Mouse (Mus musculus) hindbrain, postnatal 0 days (tissue): ENCODE measurements at regions not wholly inside any gene's neighbourhood (a gene's known extent, or its start where the extent isn't known, plus 50 kb on each side); places are given as distances from the start of the nearest gene placed in this dataset.

Experiments
- ATAC-seq: fragments of 200-750 bp; cut with Nextera tagmentation; 2 replicates; pipeline ENCODE4 v1.8.0; 2017; ENCODE audit warnings: mild to moderate bottlenecking, moderate TSS enrichment, moderate library complexity
- DNase-seq: peaks from one replicate; pipeline ENCODE4 v3.0.0-alpha.2; 2015; ENCODE audit warnings: low spot score
- H3K27ac ChIP-seq: fragments of 300-500 bp; sonication (generic); 2 replicates; pipeline ENCODE4 v1.5.1; 2014; ENCODE audit warnings: mild to moderate bottlenecking
- H3K27me3 ChIP-seq: fragments of 300-500 bp; sonication (generic); 2 replicates; pipeline ENCODE4 v1.6.1; 2014; ENCODE audit warnings: low read length, mixed read lengths; ENCODE audit not compliant: insufficient read depth
- H3K36me3 ChIP-seq: fragments of 300-500 bp; sonication (generic); 2 replicates; pipeline ENCODE4 v1.6.1; 2014; ENCODE audit warnings: low read length, mixed read lengths; ENCODE audit not compliant: insufficient read depth
- H3K4me1 ChIP-seq: fragments of 300-500 bp; sonication (generic); 2 replicates; pipeline ENCODE4 v1.6.1; 2014; ENCODE audit warnings: antibody characterized with exemption, low read length, mixed read lengths; ENCODE audit not compliant: insufficient read depth
- H3K4me2 ChIP-seq: fragments of 300-500 bp; sonication (generic); 2 replicates; pipeline ENCODE4 v1.6.1; 2014; ENCODE audit warnings: low read depth, mild to moderate bottlenecking, low read length, moderate library complexity, mixed read lengths
- H3K4me3 ChIP-seq: fragments of 300-500 bp; sonication (generic); 2 replicates; pipeline ENCODE4 v1.5.1; 2014; ENCODE audit warnings: low read length
- H3K9ac ChIP-seq: fragments of 300-500 bp; sonication (generic); replicated peaks from 2 replicates; pipeline ENCODE4 v1.6.1; 2014; ENCODE audit warnings: mild to moderate bottlenecking, low read length, moderate library complexity, mixed read lengths
- H3K9me3 ChIP-seq: fragments of 300-500 bp; sonication (generic); 2 replicates; pipeline ENCODE4 v1.6.1; 2016; ENCODE audit warnings: low read length, mixed read lengths
- CTCF ChIP-seq: IDR thresholded peaks from 2 replicates; pipeline ENCODE4 v1.5.1; 2016; ENCODE audit warnings: antibody characterized with exemption, control low read depth, low read depth
- WGBS: fragments of 180-500 bp; shearing (Covaris S2); extraction: QIAGEN DNeasy Blood & Tissue Kit; methylation state at CpG from one replicate; pipeline ENCODE4 v1.1.7; 2014; 5-methylcytosine and 5-hydroxymethylcytosine counted together

DNA sequence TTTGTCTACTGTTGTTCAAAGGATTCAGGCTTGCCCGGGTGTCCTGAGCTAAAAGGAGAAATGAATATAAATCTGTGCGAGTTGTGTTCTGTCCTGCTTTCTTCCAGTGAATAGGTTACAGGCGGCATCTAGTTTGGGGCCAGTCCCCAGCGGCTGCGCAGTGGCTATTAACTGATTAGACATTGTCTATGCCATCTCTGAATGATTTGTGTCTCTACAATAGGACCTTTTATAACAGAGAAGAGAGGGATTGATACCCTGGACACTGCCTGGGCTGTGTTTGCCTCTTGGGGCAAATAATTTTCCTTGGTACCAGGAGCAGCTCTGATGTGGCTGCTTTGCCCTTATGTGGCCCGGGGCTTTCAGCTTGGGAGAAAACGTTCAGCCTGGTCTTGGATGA, 306.9 kb downstream of the Spry2 start:
- 56% methylated on average over 7 of the region's 7 CpGs for WGBS
- H3K9ac ChIP-seq, result no peak overlapping the region
- ATAC-seq (no peak; the same call in 1 of the 2 replicates), DNase-seq (no peak)
- H3K4me3 ChIP-seq, result no peak overlapping the region; the same call in 1 of the 2 replicates
- peak overlapping the region; percentile 75 for H3K27ac ChIP-seq
- H3K27me3 ChIP-seq, result no peaks in the 10 kb centered on the region
- H3K4me1 ChIP-seq, result no peaks in the 10 kb centered on the region
- no peaks in the 10 kb centered on the region for H3K9me3 ChIP-seq
- no peak for TF ChIP-seq CTCF
- H3K36me3 ChIP-seq, result no peaks in the 10 kb centered on the region
- H3K4me2 ChIP-seq, result peak overlapping the region; percentile 27

DNA sequence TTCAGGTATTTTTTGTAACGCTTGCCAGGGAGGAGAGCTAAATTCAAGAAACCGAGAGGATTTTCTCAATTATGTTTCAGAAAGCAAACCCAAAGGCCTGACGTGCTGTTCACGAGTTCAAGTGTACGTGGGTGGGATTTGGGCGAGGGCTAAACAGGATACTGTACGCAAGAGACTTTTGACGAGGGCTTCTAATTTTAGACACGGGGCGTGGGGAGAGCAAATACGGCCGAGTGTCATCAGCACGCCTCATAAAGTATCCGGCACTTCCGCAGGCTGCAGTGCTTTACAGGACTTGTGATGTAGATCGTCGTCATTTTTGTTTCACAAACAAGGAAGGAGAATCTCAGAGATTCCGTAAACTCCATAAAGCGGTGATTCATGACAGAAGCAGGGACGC, 307.4 kb downstream of the Spry2 start:
- no peaks in the 10 kb centered on the region for H3K9me3 ChIP-seq
- ATAC-seq, result no peak
- no peak for TF ChIP-seq CTCF
- no peak overlapping the region for H3K4me3 ChIP-seq
- H3K4me2 ChIP-seq, result peak overlapping the region; percentile 27
- H3K36me3 ChIP-seq, result no peaks in the 10 kb centered on the region
- no peaks in the 10 kb centered on the region for H3K4me1 ChIP-seq
- H3K9ac ChIP-seq, result no peak overlapping the region
- H3K27me3 ChIP-seq, result no peaks in the 10 kb centered on the region
- peak overlapping the region; percentile 75 for H3K27ac ChIP-seq
- WGBS, result 72% methylated on average over 20 of the region's 20 CpGs
- no peak for DNase-seq

- ATAC-seq (peak; percentile 96), DNase-seq (peak; percentile 90)
- Histone ChIP-seq H3K27me3 (no peaks in the 10 kb centered on the region), H3K4me2 (peak overlapping the region; percentile 27), H3K9me3 (no peaks in the 10 kb centered on the region), H3K27ac (peak overlapping the region; percentile 75), H3K4me1 (no peaks in the 10 kb centered on the region), H3K4me3 (no peak overlapping the region), H3K36me3 (no peaks in the 10 kb centered on the region), H3K9ac (no peak overlapping the region)
- 37% methylated on average over 15 of the region's 15 CpGs for WGBS
- no peak for TF ChIP-seq CTCF
These were observed 308.0 kb downstream of the Spry2 start for GRCm38 (mm10) chr14:105588391-105589163.

DNA sequence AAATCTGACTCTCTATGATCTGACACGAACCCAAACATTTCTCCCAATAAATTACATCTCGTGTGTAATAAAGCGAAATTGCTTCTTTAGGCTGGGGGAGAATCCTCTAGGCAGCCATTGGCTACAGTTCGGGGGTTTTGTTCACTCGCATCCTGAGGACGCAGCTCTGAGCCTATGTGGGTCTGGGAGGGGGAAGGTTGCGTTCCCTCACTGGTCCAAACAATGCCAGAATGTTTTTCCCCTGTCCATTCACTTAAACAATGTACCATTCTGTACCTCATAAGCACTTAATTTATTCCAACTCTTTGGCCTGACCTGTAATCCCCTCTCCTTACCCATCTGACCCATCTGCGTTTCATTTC, 308.6 kb downstream of the Spry2 start:
- TF ChIP-seq CTCF, result no peak
- Histone ChIP-seq H3K4me2 (no peak overlapping the region), H3K4me3 (no peak overlapping the region), H3K36me3 (no peaks in the 10 kb centered on the region), H3K27me3 (no peaks in the 10 kb centered on the region), H3K9me3 (no peaks in the 10 kb centered on the region), H3K9ac (no peak overlapping the region), H3K4me1 (no peaks in the 10 kb centered on the region), H3K27ac (peak overlapping the region; percentile 75)
- 42% methylated on average over 8 of the region's 8 CpGs for WGBS
- DNase-seq (no peak), ATAC-seq (peak; percentile 74; the same call in 1 of the 2 replicates)

- no peaks in the 10 kb centered on the region for H3K4me1 ChIP-seq
- DNase-seq (no peak), ATAC-seq (no peak)
- whole genome bisulfite sequencing, result 62% methylated on average over 3 of the region's 3 CpGs
- no peaks in the 10 kb centered on the region for H3K36me3 ChIP-seq
- H3K27me3 ChIP-seq, result no peaks in the 10 kb centered on the region
- H3K4me3 ChIP-seq, result no peak overlapping the region
- no peak overlapping the region for H3K4me2 ChIP-seq
- H3K27ac ChIP-seq, result no peak overlapping the region
- H3K9me3 ChIP-seq, result no peaks in the 10 kb centered on the region
- H3K9ac ChIP-seq, result no peak overlapping the region
- no peak for TF ChIP-seq CTCF
These were observed 312.0 kb downstream of the Spry2 start for GRCm38 (mm10) chr14:105584632-105585031.

GRCm38 (mm10) chr14:105583497-105583896, 313.1 kb downstream of the Spry2 start:
- no peak overlapping the region for H3K27ac ChIP-seq
- H3K4me2 ChIP-seq, result no peak overlapping the region
- no peaks in the 10 kb centered on the region for H3K4me1 ChIP-seq
- no peak for TF ChIP-seq CTCF
- no peaks in the 10 kb centered on the region for H3K9me3 ChIP-seq
- DNase-seq (no peak), ATAC-seq (no peak)
- no peaks in the 10 kb centered on the region for H3K36me3 ChIP-seq
- 94% methylated on average over 2 of the region's 2 CpGs for WGBS
- H3K9ac ChIP-seq, result no peak overlapping the region
- no peak overlapping the region for H3K4me3 ChIP-seq
- no peaks in the 10 kb centered on the region for H3K27me3 ChIP-seq

- ATAC-seq (no peak), DNase-seq (no peak)
- no peaks in the 10 kb centered on the region; the same call in 1 of the 2 replicates for H3K4me1 ChIP-seq
- H3K4me3 ChIP-seq, result no peak overlapping the region
- H3K9ac ChIP-seq, result no peak overlapping the region
- H3K27me3 ChIP-seq, result no peaks in the 10 kb centered on the region
- no peaks in the 10 kb centered on the region for H3K36me3 ChIP-seq
- no peak overlapping the region for H3K27ac ChIP-seq
- TF ChIP-seq CTCF, result no peak
- no peak overlapping the region for H3K4me2 ChIP-seq
- no peaks in the 10 kb centered on the region for H3K9me3 ChIP-seq
- WGBS, result 72% methylated on average over 4 of the region's 4 CpGs
These were observed 317.9 kb downstream of the Ndfip2 start for GRCm38 (mm10) chr14:105576266-105576665.
